Mouse (Mus musculus) ES-E14 (cell line): ENCODE measurements at regions not wholly inside any gene's neighbourhood (a gene's known extent, or its start where the extent isn't known, plus 50 kb on each side); places are given as distances from the start of the nearest gene placed in this dataset.

Experiments used
- HCFC1 ChIP-seq: IDR thresholded peaks from 2 replicates; pipeline ENCODE4 v1.6.1; 2012; ENCODE audit warnings: low read length, inconsistent platforms, borderline replicate concordance; ENCODE audit not compliant: insufficient read depth
- MAFK ChIP-seq: IDR thresholded peaks from 2 replicates; pipeline ENCODE4 v1.6.1; 2014; ENCODE audit warnings: mild to moderate bottlenecking, low read depth, low read length, inconsistent platforms; ENCODE audit not compliant: insufficient read depth

DNA sequence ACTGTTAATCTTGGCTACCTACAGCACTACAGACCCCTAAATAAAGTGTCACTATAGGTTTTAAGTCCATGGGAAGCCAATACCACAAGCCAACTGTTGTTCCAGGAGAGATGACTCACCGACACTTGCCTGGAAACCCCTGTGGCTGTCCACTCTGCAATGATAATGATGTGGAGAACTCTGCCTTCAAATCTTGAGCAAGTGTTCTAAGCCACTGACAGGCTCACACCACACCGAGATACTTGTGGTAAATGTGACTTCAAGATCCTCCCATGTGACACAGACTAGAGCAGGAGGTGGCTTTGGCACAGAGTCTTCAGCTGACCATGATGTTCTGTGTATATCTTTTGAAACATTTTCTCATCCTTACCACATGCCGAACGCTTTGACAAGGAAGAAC is 447.8 kb downstream of the Ccdc171 start:
- TF ChIP-seq MAFK: no peak
- TF ChIP-seq HCFC1: no peak
